Mouse (Mus musculus) bone marrow, adult 2 months (tissue): Measurements from ENCODE around the gene Inf2.
A peak's percentile ranks its signal among the peaks of the same experiment; 100 is the strongest.

ENCODE experiments used
- CTCF ChIP-seq: fragments of 200-500 bp; IDR thresholded peaks from 2 replicates; pipeline ENCODE4 v1.5.1; 2011; ENCODE audit warnings: low read length, control low read depth; ENCODE audit not compliant: control insufficient read depth, insufficient read depth
- POLR2A ChIP-seq: fragments of 200-500 bp; IDR thresholded peaks from 2 replicates; pipeline ENCODE4 v1.6.1; 2011; ENCODE audit warnings: low read depth, mild to moderate bottlenecking, control low read depth, low read length, borderline replicate concordance; ENCODE audit not compliant: control insufficient read depth

DNA sequence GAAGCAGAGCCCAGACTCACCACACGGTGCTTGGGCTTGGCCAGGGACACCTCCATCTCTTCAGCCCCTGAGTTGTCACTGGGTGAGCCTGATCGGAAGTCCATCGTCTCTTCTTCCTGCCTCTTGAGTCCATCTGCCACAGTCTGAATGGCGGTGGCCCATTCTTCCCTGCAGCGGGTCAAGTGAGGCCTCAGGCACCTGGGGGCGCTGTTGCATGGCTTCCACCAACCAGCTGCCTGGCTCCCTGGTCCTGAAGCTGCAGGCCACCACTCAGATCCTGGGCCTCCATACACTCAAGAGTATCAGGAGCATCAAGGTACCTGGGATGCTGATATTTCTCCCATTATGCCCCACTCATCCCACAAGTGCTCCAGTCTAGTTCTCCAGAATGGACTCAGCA lies 70.5 kb downstream of the Inf2 start:
- TF ChIP-seq CTCF = peak; percentile 54
- TF ChIP-seq POLR2A = no peak
